Mouse (Mus musculus) left cerebral cortex, postnatal 10 days (tissue): ENCODE measurements at regions not wholly inside any gene's neighbourhood (a gene's known extent, or its start where the extent isn't known, plus 50 kb on each side); places are given as distances from the start of the nearest gene placed in this dataset.
A peak's percentile ranks its signal among the peaks of the same experiment; 100 is the strongest.
"Not testable (repeated sequence)": the region's sequence is repeated elsewhere in the genome, so short reads cannot be mapped to it uniquely, and the experiment has no call there.

Experiments
- DNase-seq, 2 experiments: peaks; one replicate each; pipeline ENCODE4 v3.0.0; 2021 to 2022; ENCODE audit warnings: low spot score in 2 of 2, mixed read lengths in 1 of 2; ENCODE audit errors: extremely low spot score in 1 of 2
- intact Hi-C: fragments of 180-260 bp; cut with DNase I; formaldehyde crosslinking; loops from one replicate; pipeline ENCODE4 v1.15.1; 2025

DNA sequence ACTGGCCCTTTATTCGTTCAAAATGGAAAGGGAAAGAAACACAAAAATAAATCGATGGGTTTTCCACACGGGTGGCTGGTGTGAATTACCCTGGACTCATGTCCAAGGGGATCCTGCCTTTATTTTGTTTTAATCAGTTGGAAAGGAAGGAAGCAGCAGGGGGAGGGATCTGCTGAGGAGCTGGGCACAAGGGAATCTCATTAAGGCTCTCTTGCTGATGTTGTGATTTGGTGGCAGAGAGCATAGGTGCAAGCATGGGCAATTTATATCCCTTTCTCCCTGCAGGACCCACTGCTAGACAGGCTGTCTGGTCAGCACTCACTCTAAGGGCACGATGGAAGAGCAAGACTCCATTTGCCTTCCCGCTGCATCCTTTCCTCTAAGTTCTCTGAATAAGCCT, 469.2 kb downstream of the Epha7 start:
- intact Hi-C loops, result no loop called here
- no peak for DNase-seq

GRCm38 (mm10) chr4:29301348-29301747, 488.4 kb downstream of the Epha7 start:
- no peak for DNase-seq
- intact Hi-C loops, result no loop called here

- no peak for DNase-seq
- intact Hi-C loops, result no loop called here
These were observed 491.0 kb downstream of the Epha7 start for GRCm38 (mm10) chr4:29303951-29304350.

GRCm38 (mm10) chr4:29307245-29307644, 494.3 kb downstream of the Epha7 start:
- intact Hi-C loops, result no loop called here
- DNase-seq, result no peak

GRCm38 (mm10) chr4:29323921-29324320, 511.0 kb downstream of the Epha7 start:
- intact Hi-C loops, result no loop called here
- DNase-seq, result no peak

DNA sequence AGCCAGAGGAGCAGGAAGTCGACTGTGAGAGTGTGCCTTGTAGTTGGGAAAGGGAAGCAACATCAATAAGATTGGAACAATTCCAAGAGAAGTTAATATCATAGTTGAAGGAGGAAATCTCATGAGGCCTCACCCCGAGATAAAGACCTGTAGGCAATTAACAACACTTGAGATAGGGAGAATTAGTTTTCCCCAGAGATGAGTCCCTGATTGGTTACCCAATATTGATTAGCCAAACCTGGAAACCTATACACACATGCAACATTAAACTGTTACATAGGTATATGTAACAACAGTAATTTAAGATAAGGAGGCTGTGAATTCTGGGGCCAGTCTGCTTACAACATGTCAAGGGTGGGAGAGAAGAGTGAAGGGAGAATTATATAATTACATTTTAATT, 516.2 kb downstream of the Epha7 start:
- DNase-seq, result no peak
- intact Hi-C loops, result no loop called here

DNA sequence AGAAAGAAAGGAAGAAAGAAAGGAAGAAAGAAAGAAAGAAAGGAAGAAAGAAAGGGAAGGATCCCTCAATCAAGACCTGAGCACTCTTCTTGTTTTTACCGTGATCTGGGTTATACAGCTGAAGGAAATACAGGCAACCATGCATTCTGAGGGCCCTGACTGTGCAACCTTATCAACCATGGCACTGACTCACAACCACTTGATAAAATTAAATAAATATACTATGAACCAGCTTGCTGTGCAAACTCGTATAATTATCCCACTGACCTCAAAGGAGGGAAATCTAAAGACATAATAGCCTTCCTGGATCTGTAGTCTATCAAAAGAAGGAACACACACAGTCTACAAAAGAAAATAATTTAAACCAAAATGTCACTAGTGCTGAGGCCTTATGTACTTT, 518.8 kb downstream of the Epha7 start:
- DNase-seq, result no peak
- intact Hi-C loops, result no loop called here

DNA sequence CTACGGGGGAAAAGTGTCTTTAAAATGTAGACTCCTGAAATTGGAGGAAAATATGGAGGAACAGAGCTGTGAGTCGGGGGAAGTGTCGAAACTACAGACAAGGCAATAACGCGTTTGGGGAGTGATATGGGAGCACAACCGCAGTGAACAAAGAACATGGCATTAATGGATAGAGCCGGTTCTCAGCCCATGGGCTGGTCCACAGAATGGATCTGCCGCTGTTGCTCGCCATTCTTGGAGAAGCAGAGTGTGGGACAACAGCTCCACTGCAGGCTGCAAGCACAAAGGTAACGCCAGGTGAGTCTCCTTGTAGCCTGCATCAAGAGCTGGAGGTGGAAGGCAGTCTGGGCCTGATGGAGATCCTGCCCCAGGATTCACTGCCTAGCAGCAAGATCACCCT, 524.3 kb downstream of the Epha7 start:
- no peak for DNase-seq
- intact Hi-C loops, result no loop called here

- intact Hi-C loops, result no loop called here
- no peak for DNase-seq
These were observed 549.3 kb downstream of the Epha7 start for GRCm38 (mm10) chr4:29362191-29362590.

DNA sequence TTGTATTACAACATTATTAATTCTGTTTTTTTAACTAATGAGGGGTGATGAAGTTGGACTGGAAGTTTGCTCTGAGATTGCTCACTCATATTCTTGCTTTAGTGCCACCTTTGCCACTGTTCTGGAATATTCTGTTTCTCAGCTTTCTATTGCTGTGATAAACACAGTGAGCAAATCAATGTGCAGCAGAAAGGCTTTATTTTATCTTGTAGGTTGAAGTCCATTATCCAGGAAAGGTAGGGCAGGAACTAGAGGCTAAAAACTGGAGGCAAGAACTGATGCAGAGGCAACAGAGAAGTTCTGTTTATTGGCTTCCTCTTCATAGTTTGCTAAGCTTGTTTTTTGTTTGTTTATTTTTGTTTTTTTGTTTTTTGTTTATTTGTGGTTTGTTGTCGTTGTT, 576.4 kb downstream of the Epha7 start:
- intact Hi-C loops, result no loop called here
- DNase-seq, result no peak

DNA sequence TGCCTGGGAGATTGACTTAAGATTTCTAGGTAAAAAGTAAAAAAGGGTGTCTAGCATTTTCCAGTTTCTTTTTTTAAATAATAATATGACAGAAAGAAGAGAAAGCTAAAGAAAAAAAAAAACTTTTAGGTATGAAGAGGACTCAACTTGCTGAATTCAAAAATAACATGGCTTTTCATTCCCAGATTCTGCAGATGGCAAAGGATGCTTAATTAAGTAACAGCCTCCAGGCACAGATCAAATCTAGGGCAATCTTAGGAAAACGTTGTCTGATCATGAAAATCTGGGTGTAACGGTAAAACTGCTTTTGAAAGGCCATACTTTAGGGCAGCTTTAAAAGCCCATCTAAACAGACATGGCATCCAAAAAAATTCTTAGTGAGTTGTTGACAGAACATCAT, 577.4 kb downstream of the Epha7 start:
- intact Hi-C loops, result no loop called here

GRCm38 (mm10) chr4:29402143-29402542, 589.2 kb downstream of the Epha7 start:
- DNase-seq, result no peak
- intact Hi-C loops, result no loop called here

More for the DNA sequence above, 577.4 kb downstream of the Epha7 start:
- DNase-seq, result no peak

DNA sequence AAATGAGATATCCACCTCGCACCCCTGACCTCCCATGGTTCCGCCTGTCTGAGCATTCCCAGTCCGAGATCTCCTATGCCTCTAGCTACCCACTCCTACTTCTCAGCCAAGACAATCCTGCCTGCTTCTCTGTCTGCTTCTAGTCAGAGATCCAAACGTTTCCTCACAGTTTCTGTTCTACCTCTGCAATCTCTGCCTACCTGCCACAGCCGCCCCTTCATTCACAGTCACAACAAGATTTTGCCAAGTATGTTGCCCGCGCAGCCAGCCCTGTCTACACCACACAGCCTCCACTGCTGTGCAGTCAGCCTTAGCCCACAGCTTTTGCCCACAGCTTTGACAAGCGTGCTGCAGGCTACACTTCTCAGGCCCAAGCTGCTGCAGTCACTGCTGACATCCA, 601.7 kb downstream of the Epha7 start:
- intact Hi-C loops, result no loop called here
- DNase-seq, result no peak

DNA sequence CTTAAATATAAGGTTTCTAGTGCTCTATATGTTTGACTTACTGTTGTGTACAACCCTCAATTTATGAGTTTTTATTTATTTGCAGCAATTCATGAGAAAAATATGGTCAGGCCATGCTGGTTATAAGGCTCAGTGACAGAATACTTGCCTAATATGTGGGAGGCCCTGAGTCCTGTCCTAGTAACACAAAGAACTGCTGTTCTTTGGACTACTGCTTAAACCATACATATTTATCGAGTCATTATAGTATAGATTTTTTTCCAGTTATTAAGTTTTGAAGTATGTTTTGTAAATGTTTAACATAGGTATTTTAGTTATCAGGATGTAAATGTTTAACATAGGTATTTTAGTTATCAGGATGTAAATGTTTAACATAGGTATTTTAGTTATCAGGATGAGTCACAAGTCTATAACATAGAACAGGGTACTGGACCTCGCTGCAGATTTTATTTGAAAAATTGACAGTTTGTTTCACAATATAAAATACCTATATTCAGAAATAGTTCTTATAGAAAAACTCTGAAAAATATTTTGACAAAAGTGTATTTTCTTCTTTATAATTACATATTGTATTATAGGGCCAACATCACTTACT, 607.4 kb downstream of the Epha7 start:
- intact Hi-C loops, result no loop called here
- DNase-seq, result no peak

DNA sequence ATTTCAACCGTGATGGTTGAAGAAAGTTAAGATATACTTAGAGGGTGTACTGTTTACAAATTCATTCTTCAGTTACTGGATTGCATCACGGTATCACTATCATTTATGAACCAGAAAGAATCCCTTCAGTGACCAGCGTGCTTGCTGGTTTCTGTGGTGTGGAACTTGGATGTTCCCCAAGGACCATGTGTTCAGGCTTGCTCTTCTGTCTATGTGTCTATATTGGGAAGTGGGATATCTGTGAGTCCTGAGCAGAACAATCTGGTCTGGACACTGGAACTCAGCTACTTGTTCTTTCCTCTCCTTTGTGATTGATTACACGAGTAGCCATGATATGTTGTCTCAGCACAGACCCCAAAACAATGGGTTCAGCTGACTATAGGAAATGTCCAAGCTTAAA, 618.6 kb downstream of the Epha7 start:
- intact Hi-C loops, DNase-seq: not testable (repeated sequence)

DNA sequence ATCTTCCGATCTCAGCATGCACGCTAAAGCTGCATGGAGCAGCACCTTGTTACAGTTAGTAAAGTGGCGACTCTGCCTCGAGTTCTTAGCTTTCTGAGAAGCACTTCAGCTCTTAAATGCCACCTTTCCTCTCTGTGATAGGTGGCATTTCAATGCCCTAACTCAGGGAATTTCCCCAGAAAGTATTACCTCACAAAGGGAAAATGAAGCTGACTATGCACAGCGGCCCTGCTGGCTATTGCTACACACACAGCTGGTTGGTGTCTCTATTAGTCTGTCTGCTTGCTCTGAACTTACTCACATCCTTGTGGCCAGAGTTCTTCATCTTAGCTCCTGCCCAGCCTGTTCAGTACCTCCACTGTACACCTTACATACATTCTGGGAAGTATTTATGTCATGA, 650.4 kb downstream of the Epha7 start:
- no peak for DNase-seq

GRCm38 (mm10) chr4:29466315-29466714, 653.4 kb downstream of the Epha7 start:
- DNase-seq, result no peak
- intact Hi-C loops, result no loop called here

More for the DNA sequence above, 650.4 kb downstream of the Epha7 start:
- intact Hi-C loops, result no loop called here

DNA sequence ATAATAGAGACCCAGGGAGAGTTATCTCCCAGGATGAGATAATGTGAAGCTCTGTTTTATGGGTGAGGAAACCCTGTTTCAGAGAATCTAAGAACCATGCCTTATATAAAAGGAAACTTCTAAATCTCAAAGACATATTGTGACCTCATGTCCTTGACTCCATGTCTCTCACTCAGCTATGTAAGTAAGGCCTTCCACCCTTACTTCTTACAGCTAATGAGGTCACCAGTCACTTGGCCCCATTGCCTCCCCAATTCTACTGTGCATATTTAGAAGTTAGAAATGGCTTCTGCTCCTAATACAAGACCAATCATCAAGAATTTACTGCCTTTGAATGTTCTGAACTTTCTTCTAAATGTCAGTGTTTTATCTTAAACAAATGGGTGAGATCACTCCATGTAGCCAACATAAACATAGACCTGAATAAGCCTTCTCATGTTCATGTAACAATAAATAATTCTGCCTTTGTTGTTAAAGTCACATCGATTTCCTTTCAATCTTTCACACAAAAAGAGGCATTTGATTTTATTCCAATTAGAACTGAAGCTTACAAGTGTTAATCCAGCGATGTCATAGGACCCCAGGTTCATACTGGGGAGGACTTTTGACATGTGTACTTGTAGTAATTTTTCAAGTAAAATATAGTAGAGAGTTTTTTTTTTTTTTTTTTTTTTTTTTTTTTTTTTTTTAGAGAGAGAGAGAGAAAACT, 667.6 kb downstream of the Epha7 start:
- DNase-seq, result no peak
- intact Hi-C loops, result no loop called here

DNA sequence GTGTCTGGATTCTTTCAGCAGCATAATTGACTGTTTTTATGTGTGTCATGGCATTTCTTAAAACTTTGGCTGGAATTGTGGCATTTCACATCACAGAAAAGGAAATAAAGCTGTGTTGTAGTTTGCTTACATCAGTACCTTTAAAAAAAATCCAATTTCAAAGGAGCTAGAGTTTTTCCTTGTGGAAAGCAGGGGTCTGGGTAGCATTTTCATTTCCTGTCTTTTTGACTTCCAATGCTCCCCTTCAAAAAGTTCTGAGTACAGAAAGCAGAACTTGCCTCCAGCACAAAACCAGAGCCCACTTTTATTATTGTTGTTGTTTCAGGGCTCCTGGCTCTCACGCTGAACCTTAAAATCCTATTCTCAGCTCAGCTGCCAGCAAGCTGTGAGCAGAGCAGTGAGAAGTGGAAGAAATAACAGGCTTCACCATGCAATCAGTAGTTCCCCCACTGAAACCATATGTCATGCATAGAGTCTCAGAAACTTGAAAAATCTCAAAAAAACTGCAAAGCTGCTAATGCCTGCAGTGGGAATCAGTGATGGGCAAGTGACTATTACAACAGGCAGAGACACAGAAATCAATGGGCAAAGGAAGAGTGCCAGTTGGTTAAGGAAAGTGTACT, 668.3 kb downstream of the Epha7 start:
- peak in 1 of 2 experiments; percentile 1 for DNase-seq
- intact Hi-C loops, result no loop called here

DNA sequence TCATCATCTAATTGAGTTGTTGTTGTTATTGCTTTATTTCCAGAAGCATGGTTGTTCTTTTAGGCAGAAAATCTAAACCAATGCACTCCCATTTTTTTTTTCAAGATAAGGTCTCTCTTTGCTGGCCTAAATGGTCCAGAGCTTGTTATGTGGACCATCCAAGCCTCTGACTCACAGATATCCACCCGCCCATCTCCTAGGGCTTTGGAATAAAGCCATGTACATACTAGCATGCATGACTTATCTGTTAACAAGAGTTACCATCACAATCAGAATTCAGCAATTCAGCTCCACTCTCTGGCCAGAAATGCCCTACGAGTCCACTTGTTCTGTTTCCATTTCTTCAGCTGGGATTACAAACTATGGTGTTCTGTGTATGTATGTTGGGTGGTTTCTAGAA, 669.5 kb downstream of the Epha7 start:
- intact Hi-C loops, result no loop called here

More for the DNA sequence above, 669.5 kb downstream of the Epha7 start:
- DNase-seq, result no peak
